Mouse (Mus musculus): ENCODE measurements around the gene Hist1h3e. TPM values are rescaled to one million over a fixed set of nuclear protein-coding genes. Genes with fewer than 3 reads are reported as not detected.
"Not testable (repeated sequence)": the region's sequence is repeated elsewhere in the genome, so short reads cannot be mapped to it uniquely, and the experiment has no call there.

Hist1h3e gene
- polyA plus RNA-seq, 1 experiment from 2014 or later, result 4.4 TPM

DNA sequence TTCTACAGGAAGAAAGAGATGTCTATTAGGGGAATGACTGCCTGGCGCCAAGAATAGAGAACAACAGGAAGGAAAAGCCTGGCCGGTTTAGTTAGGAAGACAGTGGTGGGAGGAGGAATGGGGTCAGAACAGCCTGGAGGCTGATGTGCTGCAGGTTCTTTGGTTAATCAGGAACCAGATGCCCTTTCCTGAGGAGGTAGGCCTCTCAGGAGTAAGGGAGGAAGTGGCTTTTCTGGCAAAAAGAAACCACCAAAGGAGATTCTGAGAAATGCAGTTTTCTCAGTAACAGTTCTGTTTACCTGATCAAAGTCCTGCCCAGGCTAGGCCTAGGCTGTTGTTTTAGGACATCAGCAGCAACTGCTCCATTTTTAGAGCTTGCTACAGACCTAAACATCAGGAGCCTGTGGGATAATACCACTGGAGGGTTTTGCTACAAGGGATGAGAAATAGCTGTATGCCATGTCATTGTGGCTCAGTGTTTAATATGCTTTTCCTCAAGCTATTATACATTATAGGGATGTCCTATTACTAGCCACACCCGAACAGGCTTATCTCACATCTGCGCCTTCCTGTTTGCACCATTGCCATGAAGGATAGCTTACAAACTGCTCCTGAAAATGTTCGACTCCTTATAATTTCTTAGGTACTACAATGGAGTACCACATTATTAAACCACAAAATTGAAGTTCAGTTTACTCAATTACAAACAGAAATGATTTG lies 31.0 kb upstream of the Hist1h3e start:
- no peaks in the 10 kb centered on the region for H3K36me3 ChIP-seq
- ATAC-seq (ENCODE audit: insufficient number of reproducible peaks, low FRiP score, low TSS enrichment, low read depth), result no peak
- no peaks in the 10 kb centered on the region for H3K4me1 ChIP-seq
- H3K27me3 ChIP-seq, result no peaks in the 10 kb centered on the region
- no peaks in the 10 kb centered on the region for H3K9me3 ChIP-seq (replicated peaks)
- no peak overlapping the region for H3K4me2 ChIP-seq (replicated peaks)
- WGBS, result 64% methylated on average over 5 of the region's 5 CpGs
- no peak overlapping the region; the same call in 1 of the 2 replicates for H3K27ac ChIP-seq (replicated peaks)
- H3K9ac ChIP-seq, result no peak overlapping the region
- no peak overlapping the region for H3K4me3 ChIP-seq (replicated peaks)

DNA sequence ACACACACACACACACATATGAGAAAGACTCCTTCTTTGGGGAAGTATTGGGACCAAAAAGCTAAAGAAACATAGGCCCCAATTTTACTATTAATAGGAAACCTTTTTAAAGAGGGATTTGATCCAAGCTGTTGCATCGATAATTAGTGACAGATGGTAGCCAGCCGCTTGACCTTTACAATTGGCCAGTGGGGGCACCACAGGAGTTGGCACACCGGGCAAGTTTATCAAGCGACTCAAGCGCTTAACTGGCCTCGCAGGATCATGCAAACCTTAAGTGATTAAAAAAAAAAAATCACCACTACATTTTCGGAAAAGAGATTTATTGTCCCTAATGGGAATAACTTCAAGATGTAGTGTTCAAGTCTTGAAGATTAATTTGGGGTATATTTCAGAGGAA lies 30.4 kb upstream of the Hist1h3e start:
- WGBS, result 71% methylated on average over 7 of the region's 7 CpGs
- Histone ChIP-seq H3K36me3 (no peaks in the 10 kb centered on the region), H3K4me1 (no peaks in the 10 kb centered on the region)

DNA sequence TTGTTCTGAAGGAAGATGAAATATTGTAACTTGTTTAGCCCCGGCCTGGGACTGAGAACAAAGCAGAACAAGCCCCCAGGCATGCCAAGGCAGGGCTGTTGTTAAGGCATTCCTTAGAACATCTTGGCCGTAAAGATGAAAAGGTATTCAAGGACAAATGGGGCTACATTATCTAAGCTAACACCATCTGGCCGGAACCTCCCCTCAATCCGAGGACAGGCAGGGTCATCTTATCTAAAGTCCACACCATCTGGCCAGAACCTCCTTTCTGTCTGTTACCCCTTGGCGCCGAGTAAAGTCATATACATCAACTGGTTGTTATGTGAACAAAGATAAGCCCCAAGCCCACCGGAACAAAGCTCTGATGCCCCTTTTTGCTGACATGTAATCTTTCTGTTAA lies 29.7 kb upstream of the Hist1h3e start:
- H3K27me3 ChIP-seq; ATAC-seq (ENCODE audit: insufficient number of reproducible peaks, low FRiP score, low TSS enrichment, low read depth); H3K4me2 ChIP-seq (replicated peaks); H3K9ac ChIP-seq; H3K4me1 ChIP-seq; H3K36me3 ChIP-seq; H3K4me3 ChIP-seq (replicated peaks); H3K27ac ChIP-seq (replicated peaks); H3K9me3 ChIP-seq (replicated peaks): not testable (repeated sequence)
- 82% methylated on average over 7 of the region's 7 CpGs for WGBS

More for the DNA sequence above, 30.4 kb upstream of the Hist1h3e start:
- Histone ChIP-seq H3K27me3 (no peaks in the 10 kb centered on the region), H3K27ac (replicated peaks) (no peak overlapping the region), H3K9me3 (replicated peaks) (no peaks in the 10 kb centered on the region), H3K4me3 (replicated peaks) (no peak overlapping the region), H3K9ac (no peak overlapping the region), H3K4me2 (replicated peaks) (no peak overlapping the region)
- no peak for ATAC-seq (ENCODE audit: insufficient number of reproducible peaks, low FRiP score, low TSS enrichment, low read depth)

DNA sequence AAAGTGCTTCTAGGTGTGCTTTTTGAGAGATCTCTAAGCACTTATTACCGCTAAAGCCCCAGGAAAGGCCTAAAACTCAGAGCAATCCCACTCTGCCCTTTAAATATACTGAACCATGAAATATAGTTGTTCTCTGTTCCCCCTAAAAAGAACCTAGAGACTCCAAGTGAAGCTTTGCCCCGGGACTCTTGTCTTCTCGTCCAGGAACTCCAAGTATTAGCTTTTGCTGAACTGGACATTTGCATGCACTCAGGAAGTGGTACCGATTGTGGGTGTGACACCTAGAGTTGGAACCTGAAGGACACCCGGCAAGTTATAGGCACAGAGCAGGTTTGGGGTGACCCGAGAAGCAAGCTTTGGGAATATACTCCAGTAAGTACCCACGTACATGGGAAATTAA lies 29.0 kb upstream of the Hist1h3e start:
- 91% methylated on average over 7 of the region's 7 CpGs for WGBS
- Histone ChIP-seq H3K4me2 (replicated peaks) (no peak overlapping the region), H3K9ac (no peak overlapping the region), H3K27me3 (no peaks in the 10 kb centered on the region), H3K4me1 (peaks cover 3% of the 10 kb centered on the region; the same call in 1 of the 2 replicates), H3K9me3 (replicated peaks) (no peaks in the 10 kb centered on the region), H3K36me3 (no peaks in the 10 kb centered on the region), H3K4me3 (replicated peaks) (no peak overlapping the region), H3K27ac (replicated peaks) (no peak overlapping the region)
- ATAC-seq (ENCODE audit: insufficient number of reproducible peaks, low FRiP score, low TSS enrichment, low read depth), result no peak

DNA sequence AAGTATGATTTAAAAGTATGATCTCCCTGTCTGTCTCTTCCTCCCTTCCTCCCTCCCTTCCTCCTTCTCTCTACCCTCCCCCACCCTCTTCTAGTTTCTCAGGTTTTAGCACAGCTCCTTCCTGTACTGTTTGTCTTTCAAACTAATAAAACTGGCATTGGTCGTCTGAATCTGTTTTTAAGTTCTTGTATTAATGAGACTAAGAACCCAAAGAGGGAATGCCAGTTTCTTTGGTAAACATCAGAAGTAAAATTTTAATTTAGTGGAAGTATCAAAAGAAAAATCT lies 24.7 kb upstream of the Hist1h3e start:
- H3K27me3 ChIP-seq, result no peaks in the 10 kb centered on the region
- ATAC-seq (ENCODE audit: insufficient number of reproducible peaks, low FRiP score, low TSS enrichment, low read depth), result no peak
- peak overlapping the region; percentile 42 for H3K9ac ChIP-seq
- peaks cover 24% of the 10 kb centered on the region for H3K4me1 ChIP-seq
- peak overlapping the region; percentile 91 for H3K27ac ChIP-seq (replicated peaks)
- no peaks in the 10 kb centered on the region for H3K9me3 ChIP-seq (replicated peaks)
- peak overlapping the region; percentile 72 for H3K4me2 ChIP-seq (replicated peaks)
- H3K36me3 ChIP-seq, result no peaks in the 10 kb centered on the region
- H3K4me3 ChIP-seq (replicated peaks), result peak overlapping the region; percentile 50
- WGBS, result 5% methylated on average over 1 of the region's 1 CpGs

DNA sequence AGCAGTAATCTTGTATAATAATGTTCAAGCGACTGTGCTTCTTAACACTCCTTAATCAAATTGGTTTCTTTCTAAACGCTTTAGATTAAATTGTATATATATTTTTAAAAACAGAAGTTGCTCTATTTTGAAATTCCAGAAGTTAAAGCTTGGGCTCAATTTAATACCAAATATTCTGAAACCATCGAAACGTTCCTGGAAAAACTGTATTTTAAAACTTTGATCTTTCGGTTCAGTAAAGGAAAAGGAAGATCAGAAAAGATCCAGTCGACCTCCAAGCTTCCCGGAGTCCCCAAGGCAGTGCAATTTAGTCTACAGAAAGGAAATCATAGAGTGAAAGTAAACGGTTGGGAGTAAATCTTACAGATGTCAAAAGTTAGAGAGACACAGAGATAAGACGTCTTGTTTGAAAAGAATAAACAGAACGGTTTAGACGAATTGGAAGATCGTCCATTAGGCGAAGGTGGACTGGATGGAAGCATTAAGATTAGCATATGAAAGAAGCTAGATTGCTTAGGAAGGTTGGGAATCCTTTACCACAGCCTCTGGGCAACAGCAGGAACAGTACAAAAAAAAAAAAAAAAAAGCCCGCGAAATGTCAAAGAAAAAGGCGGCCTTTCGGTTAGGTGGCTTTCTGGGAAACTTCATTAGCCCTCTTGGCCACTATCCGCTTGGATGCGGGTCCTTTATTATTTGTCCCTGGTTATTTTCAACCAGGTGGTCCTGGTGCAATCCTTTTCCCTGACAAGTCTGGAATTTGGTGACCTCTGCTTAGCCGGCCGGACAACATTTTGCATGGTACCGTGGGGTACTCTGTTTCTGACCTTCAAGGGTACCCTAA lies 24.1 kb upstream of the Hist1h3e start:
- Histone ChIP-seq H3K4me3 (replicated peaks) (peak overlapping the region; percentile 50), H3K9ac (peak overlapping the region; percentile 42), H3K4me1 (peaks cover 25% of the 10 kb centered on the region), H3K36me3 (no peaks in the 10 kb centered on the region), H3K27me3 (no peaks in the 10 kb centered on the region), H3K4me2 (replicated peaks) (peak overlapping the region; percentile 72), H3K27ac (replicated peaks) (peak overlapping the region; percentile 91), H3K9me3 (replicated peaks) (no peaks in the 10 kb centered on the region)
- ATAC-seq (ENCODE audit: insufficient number of reproducible peaks, low FRiP score, low TSS enrichment, low read depth), result no peak
- WGBS, result 2% methylated on average over 22 of the region's 22 CpGs

DNA sequence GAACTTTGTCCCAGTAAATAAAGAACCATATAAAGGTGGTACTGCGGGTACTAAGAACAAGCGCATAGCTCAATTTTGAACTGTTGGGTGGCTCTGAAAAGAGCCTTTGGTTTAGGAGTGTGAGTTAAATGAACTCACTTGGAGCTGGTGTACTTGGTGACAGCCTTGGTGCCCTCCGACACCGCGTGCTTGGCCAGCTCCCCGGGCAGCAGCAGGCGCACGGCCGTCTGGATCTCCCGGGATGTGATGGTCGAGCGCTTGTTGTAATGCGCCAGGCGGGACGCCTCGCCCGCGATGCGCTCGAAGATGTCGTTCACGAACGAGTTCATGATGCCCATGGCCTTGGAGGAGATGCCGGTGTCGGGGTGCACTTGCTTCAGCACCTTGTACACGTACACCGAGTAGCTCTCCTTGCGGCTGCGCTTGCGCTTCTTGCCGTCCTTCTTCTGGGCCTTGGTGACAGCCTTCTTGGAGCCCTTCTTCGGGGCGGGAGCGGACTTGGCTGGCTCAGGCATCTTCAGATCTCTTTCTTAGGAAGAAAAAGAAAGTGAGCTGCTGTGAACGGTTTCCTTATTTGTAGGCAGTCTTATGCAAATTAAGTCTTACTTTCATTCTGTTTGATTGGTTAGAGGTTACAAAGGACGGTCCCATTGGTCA lies 23.4 kb upstream of the Hist1h3e start:
- ATAC-seq (ENCODE audit: insufficient number of reproducible peaks, low FRiP score, low TSS enrichment, low read depth), result peak; percentile 88
- H3K9ac ChIP-seq, result peak overlapping the region; percentile 52
- H3K27ac ChIP-seq (replicated peaks), result peak overlapping the region; percentile 97
- H3K4me2 ChIP-seq (replicated peaks), result peak overlapping the region; percentile 72
- peaks cover 29% of the 10 kb centered on the region for H3K4me1 ChIP-seq
- WGBS, result under 1% methylated on average over 21 of the region's 36 CpGs
- peak overlapping the region; percentile 50 for H3K4me3 ChIP-seq (replicated peaks)
- H3K27me3 ChIP-seq; H3K36me3 ChIP-seq; H3K9me3 ChIP-seq (replicated peaks): not testable (repeated sequence)

DNA sequence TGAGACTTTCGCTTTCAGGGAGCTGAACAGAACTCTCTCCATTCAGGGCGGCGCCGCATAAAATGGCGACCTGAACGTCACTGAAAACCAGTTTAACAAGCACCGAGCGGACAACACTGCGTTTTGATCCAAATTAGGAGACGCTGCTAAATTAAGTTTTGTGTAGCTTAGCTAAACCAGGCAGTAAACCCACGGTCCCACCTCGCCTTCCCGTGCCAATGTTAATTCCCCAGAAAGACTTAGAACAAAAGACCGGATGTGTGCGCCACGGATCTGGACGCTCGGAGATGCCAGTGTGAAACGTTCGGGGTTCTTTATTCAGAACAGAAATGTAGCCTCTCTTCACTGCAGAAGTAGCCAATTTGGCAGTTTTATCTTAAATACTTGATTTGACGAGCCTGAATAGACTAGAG lies 22.9 kb upstream of the Hist1h3e start:
- under 1% methylated on average over 21 of the region's 21 CpGs for WGBS
- ATAC-seq (ENCODE audit: insufficient number of reproducible peaks, low FRiP score, low TSS enrichment, low read depth), result no peak

DNA sequence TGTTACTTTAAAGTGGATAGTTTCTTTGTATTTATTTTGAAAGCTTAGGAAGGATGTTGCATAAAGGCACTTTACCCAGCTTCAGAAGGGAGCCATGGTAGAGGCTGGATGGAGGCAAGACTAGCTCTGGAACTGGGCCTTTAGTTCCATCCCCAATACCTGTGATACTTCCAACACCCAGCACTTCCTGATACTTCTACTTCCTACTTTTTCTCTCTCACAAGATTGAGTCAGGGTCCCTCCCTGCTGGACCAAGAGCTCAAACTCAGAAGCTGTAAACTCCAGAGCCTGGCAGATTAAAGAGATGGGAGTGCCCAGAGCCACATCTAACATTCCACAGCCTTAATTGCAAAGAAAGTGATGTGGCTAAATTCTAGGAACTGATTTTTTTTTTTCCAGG lies 22.2 kb upstream of the Hist1h3e start:
- no peak overlapping the region for H3K9ac ChIP-seq
- no peaks in the 10 kb centered on the region for H3K27me3 ChIP-seq
- H3K9me3 ChIP-seq (replicated peaks), result no peaks in the 10 kb centered on the region
- peak overlapping the region; percentile 72 for H3K4me2 ChIP-seq (replicated peaks)
- peak overlapping the region; percentile 97 for H3K27ac ChIP-seq (replicated peaks)
- H3K36me3 ChIP-seq, result no peaks in the 10 kb centered on the region
- peaks cover 29% of the 10 kb centered on the region for H3K4me1 ChIP-seq
- peak overlapping the region; percentile 50 for H3K4me3 ChIP-seq (replicated peaks)
- ATAC-seq (ENCODE audit: insufficient number of reproducible peaks, low FRiP score, low TSS enrichment, low read depth), result no peak

More for the DNA sequence above, 22.9 kb upstream of the Hist1h3e start:
- Histone ChIP-seq H3K4me1 (peaks cover 29% of the 10 kb centered on the region), H3K27me3 (no peaks in the 10 kb centered on the region), H3K36me3 (no peaks in the 10 kb centered on the region), H3K9ac (peak overlapping the region; percentile 52), H3K4me2 (replicated peaks) (peak overlapping the region; percentile 72), H3K4me3 (replicated peaks) (peak overlapping the region; percentile 50), H3K27ac (replicated peaks) (peak overlapping the region; percentile 97), H3K9me3 (replicated peaks) (no peaks in the 10 kb centered on the region)

DNA sequence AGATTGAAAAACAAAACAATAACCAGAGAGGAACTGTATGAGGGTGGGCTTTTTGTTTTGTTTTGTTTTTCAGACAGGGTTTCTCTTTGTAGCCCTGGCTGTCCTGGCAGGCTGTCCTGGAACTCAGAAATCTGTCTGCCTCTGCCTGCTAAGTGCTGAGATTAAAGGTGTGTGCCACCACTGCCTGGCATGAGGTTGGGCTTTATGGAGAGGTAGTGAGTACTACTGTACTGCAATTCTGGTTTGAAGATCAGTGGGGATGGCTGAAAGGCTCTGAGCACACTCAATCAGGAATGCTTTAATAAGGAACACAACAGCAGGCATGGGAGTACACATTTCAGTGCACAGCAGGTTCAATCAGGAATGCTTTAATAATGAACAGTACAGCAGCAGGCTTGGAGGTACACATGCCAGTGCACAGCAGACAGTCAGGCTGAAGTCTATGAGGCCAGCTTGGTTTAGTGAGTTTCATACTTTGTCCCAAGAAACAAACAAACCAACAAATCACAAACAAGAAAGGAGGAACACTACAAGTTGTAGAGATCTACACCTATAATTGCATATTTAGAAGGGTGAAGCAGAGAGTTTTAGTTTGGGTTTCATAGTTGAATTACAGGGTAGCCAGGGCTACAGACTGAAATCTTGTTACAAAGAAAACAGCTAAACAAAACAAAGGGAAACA lies 21.4 kb upstream of the Hist1h3e start:
- Histone ChIP-seq H3K4me3 (replicated peaks) (0 out of 2 replicates have a peak overlapping the region, but pooled peaks have one; percentile 1), H3K9ac (no peak overlapping the region), H3K27ac (replicated peaks) (peak overlapping the region; percentile 97), H3K27me3 (no peaks in the 10 kb centered on the region), H3K4me2 (replicated peaks) (0 out of 2 replicates have a peak overlapping the region, but pooled peaks have one; percentile 10), H3K36me3 (no peaks in the 10 kb centered on the region), H3K9me3 (replicated peaks) (no peaks in the 10 kb centered on the region), H3K4me1 (peaks cover 29% of the 10 kb centered on the region)
- ATAC-seq (ENCODE audit: insufficient number of reproducible peaks, low FRiP score, low TSS enrichment, low read depth), result no peak
